Mouse (Mus musculus): ENCODE results near the gene Gm21093.
"Not testable (repeated sequence)": the region's sequence is repeated elsewhere in the genome, so short reads cannot be mapped to it uniquely, and the experiment has no call there.

The Gm21093 gene

DNA sequence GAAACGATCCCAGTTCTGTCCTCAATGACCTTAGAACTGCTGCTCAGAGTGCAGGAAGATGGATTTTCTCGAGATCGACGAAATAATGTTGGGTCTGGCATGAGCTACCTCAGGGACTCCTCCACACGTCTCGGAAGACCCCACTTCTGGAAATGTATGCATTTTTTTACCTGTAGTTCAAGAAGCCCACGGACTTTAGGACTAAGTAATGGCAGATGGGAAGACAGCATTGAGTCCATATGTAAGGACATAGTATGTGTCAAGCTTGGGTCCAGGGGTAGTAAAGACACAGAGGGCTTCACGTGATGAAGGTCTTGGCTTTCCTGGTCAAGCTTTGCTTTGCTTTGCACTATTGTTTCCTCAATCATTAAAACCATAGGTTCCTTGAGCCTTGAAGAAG, at the start of gene Gm21093:
Gene Gm21093, minus strand, starts transcription at position 101 of the 400 bp plus-strand sequence.
- DNase-seq: not testable (repeated sequence)
